Mouse (Mus musculus): ENCODE results near the gene Ubr4.

GRCm38 (mm10) chr4:139343718-139344117, 8.7 kb upstream of the Ubr4 start:
- TF ChIP-seq ZC3H11A (IDR thresholded peaks at IDR 0.05; ENCODE audit: borderline replicate concordance, low read depth, low read length) (no peak), ZNF384 (IDR thresholded peaks at IDR 0.05; ENCODE audit: low read depth, low read length) (no peak), MAFK (IDR thresholded peaks at IDR 0.05; ENCODE audit: insufficient read depth, low read depth, low read length) (no peak), CHD2 (IDR thresholded peaks at IDR 0.05; ENCODE audit: low read depth, low read length) (no peak)

Measured in ES-E14 (cell line).